Mouse (Mus musculus) liver, adult (tissue): ENCODE measurements around the gene Znrf2.

ENCODE experiments used
- GATA4 ChIP-seq: IDR thresholded peaks from 2 replicates; pipeline ENCODE4 v1.6.1; 2014; ENCODE audit warnings: mild to moderate bottlenecking, low read length; ENCODE audit not compliant: insufficient replicate concordance

Gene Znrf2

DNA sequence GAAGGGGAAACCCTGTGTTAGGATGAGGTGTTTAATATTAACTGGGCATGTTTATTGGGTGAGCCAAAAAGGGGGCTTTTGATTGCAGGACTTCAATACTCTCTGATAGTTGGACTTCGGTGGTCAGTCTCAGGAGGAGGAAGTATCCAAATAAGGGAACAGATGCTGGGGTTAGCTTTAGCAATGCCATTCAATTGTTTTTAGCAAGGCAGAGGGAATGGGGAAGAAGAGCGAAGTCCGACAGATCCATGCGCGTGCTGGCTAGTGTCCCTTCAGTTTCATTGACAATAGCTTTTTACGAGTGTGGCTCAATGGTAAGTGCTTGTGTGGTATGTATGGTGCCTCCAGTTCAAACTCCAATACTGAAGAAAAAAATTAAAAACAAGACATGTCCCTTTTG, 124.4 kb downstream of the Znrf2 start:
- TF ChIP-seq GATA4, result no peak
